In genomic region chr7:45406157-45407156, GRCm38 (mm10) we compare ENCODE assay signal across 8 mouse cellular contexts. TPM values are rescaled to one million over a fixed set of nuclear protein-coding genes. Genes with fewer than 3 reads are reported as not detected.
DNase-seq lines count a peak whose midpoint lies in the region; ATAC-seq lines count a peak whose summit lies in the region.

No protein-coding gene starts in this region.

- peak; percentile 16 to 36 for DNase-seq in B cell, adult 2 months
- DNase-seq in Muller cell, postnatal 12 days (ENCODE audit: inconsistent ontology term): peak; percentile 9
- DNase-seq in kidney, adult 18-20 months: peak; percentile 57
- peak; percentile 44 for DNase-seq in lung, postnatal 36 days
- no peak for DNase-seq in cerebellum, adult 9-11 months
- no peak for DNase-seq in cerebellum, postnatal 25 days

- peak; percentile 8 for ATAC-seq in granulocyte monocyte progenitor cell, adult 5-6 weeks (replicated peaks; ENCODE audit: poor library complexity, severe bottlenecking)
- no peak for ATAC-seq in megakaryocyte-erythroid progenitor cell, adult 5-6 weeks (replicated peaks; ENCODE audit: low FRiP score, low TSS enrichment, poor library complexity, severe bottlenecking)

RNA-seq across cellular contexts. Expression of gene Kcna7, which starts 1.0 kb away (rescaled TPM):
- not detected in 2 replicates for total RNA-seq in granulocyte monocyte progenitor cell, adult 5-6 weeks (2014; fragmentation: Nextera tagmentation)
- not detected in 2 replicates for total RNA-seq in granulocyte monocyte progenitor cell, adult 5-6 weeks (2017)
- total RNA-seq in megakaryocyte-erythroid progenitor cell, adult 5-6 weeks (2014; fragmentation: Nextera tagmentation): not detected in 2 replicates
- not detected in 2 replicates for total RNA-seq in megakaryocyte-erythroid progenitor cell, adult 5-6 weeks (2017)

RNA-seq across cellular contexts. Expression of gene Ntf5, which starts 7.0 kb away (rescaled TPM):
- not detected in 2 replicates for total RNA-seq in granulocyte monocyte progenitor cell, adult 5-6 weeks (2014; fragmentation: Nextera tagmentation)
- not detected in 2 replicates for total RNA-seq in granulocyte monocyte progenitor cell, adult 5-6 weeks (2017)
- not detected in 2 replicates for total RNA-seq in megakaryocyte-erythroid progenitor cell, adult 5-6 weeks (2014; fragmentation: Nextera tagmentation)
- total RNA-seq in megakaryocyte-erythroid progenitor cell, adult 5-6 weeks (2017): not detected in 2 replicates

RNA-seq across cellular contexts. Expression of gene Snrnp70, which starts 10.9 kb away (rescaled TPM):
- 259 and 270 TPM in 2 replicates for total RNA-seq in granulocyte monocyte progenitor cell, adult 5-6 weeks (2014; fragmentation: Nextera tagmentation)
- total RNA-seq in granulocyte monocyte progenitor cell, adult 5-6 weeks (2017): 374 and 382 TPM in 2 replicates
- 350 and 415 TPM in 2 replicates for total RNA-seq in megakaryocyte-erythroid progenitor cell, adult 5-6 weeks (2014; fragmentation: Nextera tagmentation)
- 478 and 585 TPM in 2 replicates for total RNA-seq in megakaryocyte-erythroid progenitor cell, adult 5-6 weeks (2017)

RNA-seq across cellular contexts. Expression of gene Lhb, which starts 14.2 kb away (rescaled TPM):
- total RNA-seq in granulocyte monocyte progenitor cell, adult 5-6 weeks (2014; fragmentation: Nextera tagmentation): not detected in 2 replicates
- total RNA-seq in granulocyte monocyte progenitor cell, adult 5-6 weeks (2017): not detected in 2 replicates
- total RNA-seq in megakaryocyte-erythroid progenitor cell, adult 5-6 weeks (2014; fragmentation: Nextera tagmentation): not detected in 2 replicates
- not detected in 2 replicates for total RNA-seq in megakaryocyte-erythroid progenitor cell, adult 5-6 weeks (2017)

RNA-seq across cellular contexts. Expression of gene Gys1, which starts 28.2 kb away (rescaled TPM):
- 27.1 and 32.4 TPM in 2 replicates for total RNA-seq in granulocyte monocyte progenitor cell, adult 5-6 weeks (2014; fragmentation: Nextera tagmentation)
- 20.3 and 21.3 TPM in 2 replicates for total RNA-seq in granulocyte monocyte progenitor cell, adult 5-6 weeks (2017)
- total RNA-seq in megakaryocyte-erythroid progenitor cell, adult 5-6 weeks (2014; fragmentation: Nextera tagmentation): 5.9 and 6.2 TPM in 2 replicates
- 3.4 and 4.6 TPM in 2 replicates for total RNA-seq in megakaryocyte-erythroid progenitor cell, adult 5-6 weeks (2017)

Comparison
In these comparisons a context has a peak if more than half of its experiments do, and no peak if none do; other contexts are left out.
1. DNase-seq: peak in B cell, adult 2 months (2 of 2), Muller cell, postnatal 12 days (single experiment), kidney, adult 18-20 months (single experiment) and lung, postnatal 36 days (single experiment); none in cerebellum, adult 9-11 months (single experiment) and cerebellum, postnatal 25 days (0 of 2).